Mouse (Mus musculus) layer of hippocampus, adult 2 months (tissue): Measurements from ENCODE around the gene Ascc1. TPM values are rescaled to one million over a fixed set of nuclear protein-coding genes. Genes with fewer than 3 reads are reported as not detected.

Experiments used
- DNase-seq, 2 experiments: peaks; one replicate each; pipeline ENCODE4 v3.0.0; 2022; ENCODE audit warnings: low spot score in 2 of 2
- H3K27ac ChIP-seq: fragments of 200-600 bp; 2 replicates; pipeline ENCODE4 v1.8.1; 2022
- H3K4me3 ChIP-seq: fragments of 200-600 bp; 2 replicates; pipeline ENCODE4 v1.8.1; 2022; ENCODE audit warnings: mild to moderate bottlenecking
- CTCF ChIP-seq: fragments of 200-600 bp; conservative IDR thresholded peaks from 2 replicates; pipeline ENCODE4 v1.8.1; 2022; ENCODE audit warnings: antibody characterized with exemption, mild to moderate bottlenecking, moderate library complexity
- total RNA-seq, 2 experiments: library from RNA; stranded (reverse); gene quantifications; 2 replicates each; pipeline ENCODE4 v1.2.3; 2021

Gene Ascc1
- total RNA-seq, 2 experiments from 2014 or later, result 15.3 to 17.2 TPM

GRCm38 (mm10) chr10:60002203-60002602 lies 402 bp upstream of the Ascc1 start:
- Histone ChIP-seq H3K27ac (peak overlapping the region; percentile 100), H3K4me3 (peak overlapping the region; percentile 92)
- TF ChIP-seq CTCF, result no peak
- DNase-seq, result no peak

DNA sequence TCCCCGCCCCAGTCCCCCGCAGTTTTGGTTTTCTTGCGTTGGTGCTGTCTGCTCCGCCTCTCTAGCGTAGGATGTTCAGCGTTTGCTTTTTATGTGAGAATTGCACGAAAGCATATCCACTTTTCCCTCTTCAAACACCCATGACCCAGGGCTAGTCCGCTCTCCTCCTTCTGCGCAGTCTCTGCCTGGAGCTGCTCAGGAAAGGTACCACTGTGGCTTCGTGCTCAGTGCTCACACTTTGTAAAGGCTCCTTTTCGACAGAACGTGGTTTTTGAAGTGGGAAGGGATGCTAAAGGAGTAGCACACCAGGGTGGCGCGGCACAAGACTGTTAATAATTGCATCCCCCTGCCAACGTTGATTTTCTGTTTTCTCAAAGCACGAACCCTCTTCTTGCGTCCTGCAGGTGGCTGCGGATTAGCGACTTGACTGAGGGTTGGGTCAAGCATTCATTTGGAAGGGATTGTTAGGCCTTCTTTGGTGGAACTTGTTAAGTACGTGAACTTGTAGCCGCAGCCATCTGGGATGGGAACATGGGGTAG lies 678 bp downstream of the Ascc1 start:
- H3K27ac ChIP-seq, result peak overlapping the region; percentile 100
- H3K4me3 ChIP-seq, result peak overlapping the region; percentile 92
- no peak for DNase-seq
- peak; percentile 38 for TF ChIP-seq CTCF

- DNase-seq, result no peak
- Histone ChIP-seq H3K4me3 (peak overlapping the region; percentile 92), H3K27ac (peak overlapping the region; percentile 100)
- TF ChIP-seq CTCF, result no peak
Observed at GRCm38 (mm10) chr10:60003847-60004246, 1.2 kb downstream of the Ascc1 start.

GRCm38 (mm10) chr10:60005264-60005663 lies 2.7 kb downstream of the Ascc1 start:
- no peak for DNase-seq
- H3K27ac ChIP-seq, result no peak overlapping the region
- peak; percentile 73 for TF ChIP-seq CTCF
- H3K4me3 ChIP-seq, result no peak overlapping the region

DNA sequence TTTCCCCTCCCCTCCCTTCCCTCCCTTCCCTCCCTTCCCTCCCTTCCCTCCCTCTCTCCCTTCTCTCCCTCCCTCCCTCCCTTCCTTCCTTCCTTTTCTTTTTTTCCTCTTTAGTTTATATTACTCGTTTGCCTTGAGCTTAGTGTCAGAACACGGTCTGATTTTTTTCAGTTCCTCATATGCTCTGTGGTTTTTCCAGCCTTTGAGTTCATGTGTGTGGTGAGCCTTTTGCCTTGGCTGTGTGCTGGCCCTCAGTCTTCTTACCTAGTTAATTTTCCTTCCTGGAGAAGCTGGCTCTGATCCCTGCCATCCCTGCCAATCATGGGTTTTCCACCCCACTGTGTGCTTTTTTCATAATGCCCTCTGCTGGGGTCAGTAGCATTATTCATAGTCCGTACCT lies 6.5 kb downstream of the Ascc1 start:
- TF ChIP-seq CTCF, result no peak
- no peak overlapping the region for H3K4me3 ChIP-seq
- no peak for DNase-seq
- peak overlapping the region; percentile 23; the same call in 1 of the 2 replicates for H3K27ac ChIP-seq

- H3K4me3 ChIP-seq, result no peak overlapping the region
- TF ChIP-seq CTCF, result no peak
Observed at GRCm38 (mm10) chr10:60016223-60016622, 13.6 kb downstream of the Ascc1 start.

GRCm38 (mm10) chr10:60019299-60019698 lies 16.7 kb downstream of the Ascc1 start:
- peak; percentile 53 for TF ChIP-seq CTCF
- no peak overlapping the region for H3K4me3 ChIP-seq
- no peak for DNase-seq
- no peak overlapping the region for H3K27ac ChIP-seq

More at GRCm38 (mm10) chr10:60016223-60016622, 13.6 kb downstream of the Ascc1 start:
- H3K27ac ChIP-seq, result no peak overlapping the region
- no peak for DNase-seq

GRCm38 (mm10) chr10:60023751-60024150 lies 21.1 kb downstream of the Ascc1 start:
- no peak for TF ChIP-seq CTCF
- Histone ChIP-seq H3K27ac (no peak overlapping the region), H3K4me3 (no peak overlapping the region)
- no peak for DNase-seq

DNA sequence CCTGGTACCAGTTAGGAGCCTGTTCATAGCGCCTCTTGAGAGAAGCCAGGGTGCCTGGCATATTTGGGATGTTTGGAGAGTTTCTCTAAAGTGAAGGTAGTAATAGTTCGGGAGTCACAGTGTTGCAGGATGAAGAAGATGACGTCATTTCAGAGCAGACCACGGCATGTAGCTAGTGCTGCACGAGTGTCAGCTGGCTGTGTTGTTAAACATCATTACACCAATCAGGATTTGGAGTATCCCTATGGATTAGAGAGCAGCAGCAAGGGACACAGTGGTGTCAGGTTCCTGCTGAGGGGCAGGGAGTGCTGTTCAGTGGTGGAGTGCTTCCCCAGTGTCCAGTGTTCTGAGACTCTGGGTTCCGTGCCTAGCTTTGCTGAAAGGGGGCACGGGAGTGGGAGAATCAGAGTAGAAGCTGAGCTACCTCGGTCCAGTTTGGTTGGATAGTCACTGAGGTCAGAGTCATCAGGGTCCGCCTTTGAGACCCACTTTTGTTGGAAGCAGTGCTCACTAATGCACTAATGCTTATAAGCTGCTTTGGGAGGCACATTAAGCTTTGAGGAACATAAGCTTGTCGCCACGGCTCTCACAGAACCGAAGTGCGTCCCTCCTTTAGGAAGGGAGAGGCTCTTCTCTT lies 24.3 kb downstream of the Ascc1 start:
- Histone ChIP-seq H3K4me3 (no peak overlapping the region), H3K27ac (peak overlapping the region; percentile 69; the same call in 1 of the 2 replicates)
- TF ChIP-seq CTCF, result no peak
- DNase-seq, result no peak

DNA sequence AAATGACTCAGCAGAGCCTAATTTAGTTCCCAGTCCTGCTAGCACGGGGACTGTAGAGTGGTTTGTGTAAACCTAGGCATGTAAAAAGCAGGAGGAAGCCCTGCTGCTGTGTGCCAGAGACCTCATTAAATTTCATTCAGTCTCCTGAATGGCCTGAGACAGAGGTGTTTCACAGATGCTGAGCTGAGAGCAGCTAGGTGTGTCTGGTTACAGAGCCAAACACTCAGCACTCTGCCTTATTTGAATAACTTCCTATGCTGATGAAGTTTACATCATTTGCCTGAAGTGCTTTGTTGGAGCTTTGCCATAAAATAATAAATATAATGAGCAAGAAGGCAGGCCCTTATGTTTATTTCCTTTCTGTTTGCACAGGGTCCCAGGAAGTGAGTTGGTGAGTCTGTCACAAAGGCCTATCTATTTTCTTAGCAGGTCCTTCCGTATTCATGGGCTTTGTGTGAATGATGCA lies 25.0 kb downstream of the Ascc1 start:
- TF ChIP-seq CTCF, result no peak
- peak overlapping the region; percentile 69; the same call in 1 of the 2 replicates for H3K27ac ChIP-seq

GRCm38 (mm10) chr10:60028181-60028580 lies 25.6 kb downstream of the Ascc1 start:
- no peak for DNase-seq
- TF ChIP-seq CTCF, result no peak
- H3K27ac ChIP-seq, result peak overlapping the region; percentile 69
- no peak overlapping the region for H3K4me3 ChIP-seq

More for the DNA sequence above, 25.0 kb downstream of the Ascc1 start:
- H3K4me3 ChIP-seq, result no peak overlapping the region
- no peak for DNase-seq

GRCm38 (mm10) chr10:60028979-60029378 lies 26.4 kb downstream of the Ascc1 start:
- TF ChIP-seq CTCF, result no peak
- Histone ChIP-seq H3K27ac (no peak overlapping the region; the same call in 1 of the 2 replicates), H3K4me3 (no peak overlapping the region)
- DNase-seq, result no peak

- TF ChIP-seq CTCF, result no peak
- Histone ChIP-seq H3K27ac (no peak overlapping the region), H3K4me3 (no peak overlapping the region)
- DNase-seq, result no peak
Observed at GRCm38 (mm10) chr10:60029387-60029786, 26.8 kb downstream of the Ascc1 start.

DNA sequence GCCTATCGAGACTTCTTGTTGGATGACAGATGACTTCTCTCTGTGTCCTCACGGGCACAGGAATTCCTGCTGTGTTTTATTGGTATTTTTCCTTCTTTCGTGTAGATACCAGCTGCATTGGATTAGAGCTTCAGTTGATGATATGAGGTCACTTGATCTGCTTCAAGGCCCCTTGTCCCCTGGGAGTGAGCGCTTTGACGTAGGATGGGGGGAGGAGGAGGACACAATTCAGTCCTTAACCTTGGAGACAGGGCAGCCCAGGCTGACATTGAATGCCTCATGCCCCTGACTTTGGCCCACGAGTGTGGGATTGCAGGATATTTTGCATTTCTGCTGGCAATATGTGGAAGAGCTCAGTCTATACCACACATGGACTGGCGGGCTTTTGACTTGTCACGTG lies 29.0 kb downstream of the Ascc1 start:
- H3K27ac ChIP-seq, result no peak overlapping the region
- no peak for TF ChIP-seq CTCF
- DNase-seq, result no peak
- H3K4me3 ChIP-seq, result no peak overlapping the region
